Mouse (Mus musculus): ENCODE data around the gene Ephb1. TPM values are rescaled to one million over a fixed set of nuclear protein-coding genes. Genes with fewer than 3 reads are reported as not detected.
A peak's percentile ranks its signal among the peaks of the same experiment; 100 is the strongest.

Gene Ephb1
- total RNA-seq (2021) = 10 to 100 TPM; 31.6 to 35.8 TPM
- long read RNA-seq, full-length matches to known transcripts = 7 of 17 reads
- long read RNA-seq, partial matches to known transcripts = 6 of 17 reads
- long read RNA-seq, other reads (novel, unspliced or antisense) = 4 of 17 reads

- peak; percentile 91 for DNase-seq (ENCODE audit: low spot score in 2 of 2)
These were observed at the start of gene Ephb1 for GRCm38 (mm10) chr9:102354561-102354973. Gene Ephb1, minus strand, starts transcription at chr9:102354693.

GRCm38 (mm10) chr9:102403086-102404021, 48.9 kb upstream of the Ephb1 start:
- DNase-seq (ENCODE audit: low spot score in 2 of 2) = peak; percentile 65 to 76

GRCm38 (mm10) chr9:102402671-102403070, 48.2 kb upstream of the Ephb1 start:
- no peak for DNase-seq (ENCODE audit: low spot score in 2 of 2)

GRCm38 (mm10) chr9:102388266-102388665, 33.8 kb upstream of the Ephb1 start:
- DNase-seq (ENCODE audit: low spot score in 2 of 2) = no peak

GRCm38 (mm10) chr9:102386816-102387215, 32.3 kb upstream of the Ephb1 start:
- no peak for DNase-seq (ENCODE audit: low spot score in 2 of 2)

- DNase-seq (ENCODE audit: low spot score in 2 of 2) = no peak
These were observed 25.7 kb upstream of the Ephb1 start for GRCm38 (mm10) chr9:102380235-102380634.

GRCm38 (mm10) chr9:102374661-102375060, 20.2 kb upstream of the Ephb1 start:
- DNase-seq (ENCODE audit: low spot score in 2 of 2) = no peak

- DNase-seq (ENCODE audit: low spot score in 2 of 2) = no peak
These were observed 19.4 kb upstream of the Ephb1 start for GRCm38 (mm10) chr9:102373886-102374285.

- DNase-seq (ENCODE audit: low spot score in 2 of 2) = no peak
These were observed 17.4 kb upstream of the Ephb1 start for GRCm38 (mm10) chr9:102371936-102372335.

GRCm38 (mm10) chr9:102371036-102371770, 16.7 kb upstream of the Ephb1 start:
- DNase-seq (ENCODE audit: low spot score in 2 of 2) = no peak

GRCm38 (mm10) chr9:102370141-102370540, 15.6 kb upstream of the Ephb1 start:
- no peak for DNase-seq (ENCODE audit: low spot score in 2 of 2)

GRCm38 (mm10) chr9:102369141-102369540, 14.6 kb upstream of the Ephb1 start:
- no peak for DNase-seq (ENCODE audit: low spot score in 2 of 2)

GRCm38 (mm10) chr9:102367796-102368195, 13.3 kb upstream of the Ephb1 start:
- no peak for DNase-seq (ENCODE audit: low spot score in 2 of 2)

GRCm38 (mm10) chr9:102365536-102365935, 11.0 kb upstream of the Ephb1 start:
- DNase-seq (ENCODE audit: low spot score in 2 of 2) = no peak

GRCm38 (mm10) chr9:102359311-102359710, 4.8 kb upstream of the Ephb1 start:
- DNase-seq (ENCODE audit: low spot score in 2 of 2) = no peak

GRCm38 (mm10) chr9:102358711-102359110, 4.2 kb upstream of the Ephb1 start:
- DNase-seq (ENCODE audit: low spot score in 2 of 2) = no peak

- no peak for DNase-seq (ENCODE audit: low spot score in 2 of 2)
These were observed 3.5 kb upstream of the Ephb1 start for GRCm38 (mm10) chr9:102358011-102358410.

- no peak for DNase-seq (ENCODE audit: low spot score in 2 of 2)
These were observed 2.0 kb upstream of the Ephb1 start for GRCm38 (mm10) chr9:102356516-102356915.

GRCm38 (mm10) chr9:102355726-102356125, 1.2 kb upstream of the Ephb1 start:
- no peak for DNase-seq (ENCODE audit: low spot score in 2 of 2)

- DNase-seq (ENCODE audit: low spot score in 2 of 2) = peak in 1 of 2 experiments; percentile 50
These were observed 629 bp downstream of the Ephb1 start for GRCm38 (mm10) chr9:102353636-102354491.

All from layer of hippocampus, postnatal 10 days (tissue).